Mouse (Mus musculus): ENCODE results near the gene Mapk8ip2.

The Mapk8ip2 gene

DNA sequence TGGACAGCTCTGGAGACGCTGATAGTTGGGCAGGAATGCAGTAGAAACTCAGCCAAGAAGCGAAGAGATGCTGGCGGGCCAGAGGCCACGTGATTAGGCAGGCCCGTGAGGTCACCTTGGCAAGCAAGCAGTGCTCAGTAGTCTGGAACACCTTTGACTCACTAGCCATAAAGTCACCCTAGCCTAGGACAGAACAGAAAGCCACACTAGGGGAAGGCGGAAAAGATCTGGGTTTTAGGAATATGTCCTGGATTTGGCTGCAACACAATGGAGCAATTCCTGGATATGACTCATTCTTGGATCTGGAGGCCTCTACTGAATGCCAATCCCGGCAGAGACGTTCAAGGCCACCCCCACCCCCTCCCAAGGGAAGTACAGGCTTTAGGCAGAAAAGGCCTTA lies 26.9 kb downstream of the Mapk8ip2 start:
- in situ Hi-C loops (cut with MboI, MseI) = no loop called here

- in situ Hi-C loops (cut with MboI, MseI) = no loop called here
Observed at GRCm38 (mm10) chr15:89488182-89488581, 34.5 kb downstream of the Mapk8ip2 start.

GRCm38 (mm10) chr15:89488611-89489117 lies 35.0 kb downstream of the Mapk8ip2 start:
- in situ Hi-C loops (cut with MboI, MseI) = no loop called here

DNA sequence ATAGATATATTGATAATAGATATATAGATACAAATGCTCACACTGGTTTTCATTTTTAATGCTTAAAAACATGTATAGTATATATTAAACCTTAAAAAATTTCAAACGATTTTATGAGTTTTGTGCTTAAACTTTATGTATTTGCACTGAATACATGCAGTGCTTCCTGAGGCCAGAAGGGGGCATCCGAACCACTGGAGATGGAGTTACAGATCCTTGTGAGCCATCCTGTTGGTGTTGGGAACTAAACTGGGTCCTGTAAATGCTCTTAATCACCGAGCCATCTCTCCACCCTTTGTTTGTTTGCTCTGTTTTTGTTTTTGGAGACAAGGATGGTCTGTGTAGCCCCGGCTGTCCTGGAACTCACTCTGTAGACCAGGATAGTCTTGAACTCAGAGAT lies 41.3 kb downstream of the Mapk8ip2 start:
- in situ Hi-C loops (cut with MboI, MseI) = no loop called here

DNA sequence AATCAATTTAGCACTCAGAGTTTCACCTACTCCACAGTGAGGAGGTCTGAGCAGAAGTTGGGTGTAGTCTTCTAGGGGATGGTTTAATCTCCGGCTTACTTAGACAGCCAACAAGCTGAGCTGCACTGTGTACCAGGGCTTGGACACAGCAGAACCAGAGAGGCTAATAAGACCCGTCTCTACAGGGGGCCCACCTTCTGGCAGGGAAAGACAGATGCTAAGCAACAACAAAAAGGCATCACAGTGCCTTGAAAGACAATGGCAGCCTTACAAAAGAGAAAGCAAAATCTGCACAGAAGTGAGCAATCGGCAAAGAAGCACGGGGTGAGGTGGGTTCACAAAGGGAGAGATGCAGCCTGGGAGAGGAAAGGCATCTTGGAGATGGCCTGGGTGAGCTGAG lies 42.4 kb downstream of the Mapk8ip2 start:
- in situ Hi-C loops (cut with MboI, MseI) = no loop called here

GRCm38 (mm10) chr15:89496841-89497240 lies 43.1 kb downstream of the Mapk8ip2 start:
- in situ Hi-C loops (cut with MboI, MseI) = no loop called here

DNA sequence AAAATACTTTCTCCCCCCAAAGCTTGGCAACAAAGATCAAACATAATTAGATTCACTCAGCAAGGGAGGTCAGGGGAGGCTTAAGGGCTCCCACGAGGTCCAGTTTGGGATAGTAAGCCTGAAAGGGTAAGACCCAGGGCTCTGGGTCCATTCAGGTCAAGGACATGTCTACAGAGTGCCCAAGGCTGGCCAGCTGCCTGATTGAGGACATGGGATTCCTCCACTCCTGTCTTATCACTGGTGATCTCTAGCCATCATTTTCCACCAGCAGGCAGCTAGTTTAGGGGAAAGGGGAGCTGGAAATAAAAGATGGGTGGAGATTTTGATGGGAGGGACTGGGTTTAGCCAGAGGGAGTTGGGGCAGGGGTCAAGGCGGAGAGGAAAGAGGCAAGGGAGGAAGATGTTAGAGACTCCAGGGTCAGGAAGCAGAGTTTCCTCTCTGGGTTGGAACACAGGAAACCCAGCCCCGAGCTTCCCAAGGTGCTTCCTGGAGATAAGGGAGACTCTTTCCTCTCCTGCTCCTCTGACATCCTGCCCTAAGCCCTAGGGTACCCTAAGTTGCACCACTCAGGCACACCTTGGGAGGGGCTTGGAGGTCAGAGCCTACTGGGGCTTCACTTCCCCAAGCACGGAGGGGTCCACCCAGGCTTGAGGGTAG lies 43.8 kb downstream of the Mapk8ip2 start:
- in situ Hi-C loops (cut with MboI, MseI) = no loop called here

- in situ Hi-C loops (cut with MboI, MseI) = no loop called here
Observed at GRCm38 (mm10) chr15:89498049-89498960, 44.6 kb downstream of the Mapk8ip2 start.

DNA sequence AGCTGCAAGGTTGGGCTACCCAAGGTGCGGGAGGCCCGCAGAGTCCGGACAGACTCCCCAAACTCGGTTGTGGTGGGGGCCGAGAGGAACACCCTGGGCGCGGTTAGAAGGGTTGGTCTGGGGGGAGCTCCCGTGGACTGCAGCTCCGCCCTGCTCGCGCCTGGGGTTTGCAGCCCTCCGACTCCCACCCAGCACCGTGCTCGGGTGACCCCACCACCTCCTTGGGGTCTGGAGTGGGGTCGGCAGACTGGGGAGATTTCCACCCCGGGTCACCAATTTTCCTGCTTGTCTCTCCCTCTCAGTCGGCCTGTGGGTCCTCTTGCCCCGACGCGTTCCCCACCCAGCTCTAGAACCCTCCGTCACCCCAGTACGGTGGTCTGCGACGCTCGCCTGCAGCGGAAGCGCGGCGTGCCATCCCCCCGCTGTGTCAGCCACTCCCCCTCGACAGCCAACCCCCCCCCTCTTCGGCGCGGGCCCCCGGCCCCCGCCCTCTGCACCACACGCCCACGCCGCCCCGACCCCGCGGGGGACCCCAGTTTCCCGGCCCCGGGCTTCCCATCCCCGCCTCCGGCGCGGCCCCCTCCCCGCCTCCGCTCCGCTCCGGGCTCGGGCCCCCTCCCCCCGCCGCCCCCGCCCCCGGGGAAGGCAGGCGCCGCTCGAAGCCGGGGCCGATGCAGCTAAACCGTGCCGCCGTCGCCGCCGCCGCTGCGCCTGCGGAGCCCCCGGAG lies 45.4 kb downstream of the Mapk8ip2 start, which contains the start of gene Shank3:
Gene Shank3 (plus strand): TSS at position 663 of the 728 bp plus-strand sequence.
- in situ Hi-C loops (cut with MboI, MseI) = no loop called here

DNA sequence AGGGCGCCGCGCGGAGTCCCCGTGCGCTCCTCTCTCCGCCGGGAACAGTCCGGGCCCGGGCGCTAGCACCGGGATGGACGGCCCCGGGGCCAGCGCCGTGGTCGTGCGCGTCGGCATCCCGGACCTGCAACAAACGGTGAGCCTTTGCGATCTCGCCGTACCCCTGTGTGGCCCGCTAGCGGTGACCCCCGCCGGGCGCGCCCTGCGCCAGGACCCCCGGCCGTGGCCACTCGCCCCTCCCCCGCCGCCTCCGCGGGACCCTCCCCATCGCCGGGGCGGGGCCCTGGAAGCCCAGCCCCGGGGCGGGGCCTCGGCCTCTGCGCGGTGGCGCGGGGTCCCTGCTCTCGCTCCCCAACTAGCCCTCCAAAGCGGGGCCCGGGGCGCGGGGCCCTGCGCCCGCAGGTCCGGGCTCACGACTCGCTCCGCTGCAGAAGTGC lies 46.1 kb downstream of the Mapk8ip2 start:
- in situ Hi-C loops (cut with MboI, MseI) = no loop called here

DNA sequence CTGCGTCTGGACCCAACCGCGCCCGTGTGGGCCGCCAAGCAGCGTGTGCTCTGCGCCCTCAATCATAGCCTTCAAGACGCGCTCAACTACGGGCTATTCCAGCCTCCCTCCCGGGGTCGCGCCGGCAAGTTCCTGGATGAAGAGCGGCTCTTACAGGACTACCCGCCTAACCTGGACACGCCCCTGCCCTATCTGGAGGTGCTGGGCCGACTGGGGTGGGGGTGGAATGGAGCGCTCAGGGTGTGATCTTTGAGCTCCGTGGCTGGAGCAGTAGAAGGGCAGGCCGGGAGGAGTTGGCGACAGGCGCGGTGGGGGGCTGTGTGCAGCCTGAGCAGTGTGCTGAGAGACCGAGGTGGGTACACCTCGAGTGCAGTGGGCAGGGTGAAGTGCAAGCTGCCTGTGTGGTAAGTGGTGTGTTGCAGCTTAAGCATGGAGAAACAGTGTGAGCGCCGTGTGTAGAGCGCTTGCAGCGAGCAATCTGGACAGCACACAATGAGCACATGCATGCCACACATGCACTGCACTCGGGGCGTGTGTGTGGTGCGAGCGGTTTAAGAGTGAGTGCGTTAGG lies 46.6 kb downstream of the Mapk8ip2 start:
- in situ Hi-C loops (cut with MboI, MseI) = no loop called here

- in situ Hi-C loops (cut with MboI, MseI) = no loop called here
Observed at GRCm38 (mm10) chr15:89501321-89501720, 47.6 kb downstream of the Mapk8ip2 start.

DNA sequence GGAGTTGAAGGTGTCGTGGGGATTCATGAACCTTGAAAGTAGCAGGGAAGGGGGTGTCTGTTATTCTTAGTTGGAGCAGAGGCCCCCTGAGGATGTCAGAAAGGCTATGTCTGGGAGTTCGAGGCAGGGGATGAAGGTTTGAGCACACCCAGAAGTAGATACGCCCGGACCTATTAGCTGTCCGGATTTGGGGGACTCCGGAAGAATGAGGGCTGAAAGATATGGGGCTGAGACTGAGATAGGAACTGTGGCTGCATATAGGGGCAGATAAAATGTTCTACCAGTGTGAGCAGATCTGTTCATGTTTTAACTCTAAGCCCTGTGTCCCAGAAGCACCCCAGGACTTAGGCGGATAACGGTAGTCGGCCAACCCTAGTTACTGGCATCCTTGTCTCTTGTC lies 51.1 kb downstream of the Mapk8ip2 start:
- in situ Hi-C loops (cut with MboI, MseI) = no loop called here

DNA sequence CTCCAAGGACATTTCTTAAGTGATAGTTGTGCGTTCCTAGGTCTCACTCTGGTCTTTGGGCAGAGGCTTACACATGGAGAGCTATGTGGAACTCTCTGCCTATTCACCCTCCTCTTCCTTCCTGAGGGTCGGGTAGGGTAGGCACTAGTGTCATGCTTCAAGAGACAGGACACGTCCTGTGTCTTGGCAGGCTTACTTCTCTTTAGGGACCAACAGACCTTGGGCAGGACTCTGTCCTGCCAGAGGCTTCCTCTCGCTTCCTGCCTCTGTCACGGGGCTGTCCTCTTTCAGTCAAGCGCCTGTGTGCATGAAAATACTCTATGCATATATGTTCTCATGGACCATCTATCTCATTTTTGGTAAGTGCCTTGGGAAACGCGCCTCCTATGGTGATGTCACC lies 54.0 kb downstream of the Mapk8ip2 start:
- in situ Hi-C loops (cut with MboI, MseI) = no loop called here

GRCm38 (mm10) chr15:89512679-89513078 lies 59.0 kb downstream of the Mapk8ip2 start:
- in situ Hi-C loops (cut with MboI, MseI) = no loop called here
